Mouse (Mus musculus) limb, embryonic 13.5 days (tissue): ENCODE data around the gene Cox17. TPM values are rescaled to one million over a fixed set of nuclear protein-coding genes. Genes with fewer than 3 reads are reported as not detected.

Experiments used
- ATAC-seq: fragments of 200-750 bp; cut with Nextera tagmentation; 2 replicates; pipeline ENCODE4 v1.8.0; 2017; ENCODE audit warnings: low read depth, moderate number of reproducible peaks, moderate TSS enrichment; ENCODE audit not compliant: low FRiP score
- H3K27ac ChIP-seq: fragments of 300-500 bp; sonication (generic); 2 replicates; pipeline ENCODE4 v1.5.1; 2015; ENCODE audit warnings: inconsistent platforms, mild to moderate bottlenecking, moderate library complexity
- H3K27me3 ChIP-seq: fragments of 300-500 bp; sonication (generic); 2 replicates; pipeline ENCODE4 v1.6.1; 2015; ENCODE audit warnings: mild to moderate bottlenecking, inconsistent platforms
- H3K36me3 ChIP-seq: fragments of 300-500 bp; sonication (generic); 2 replicates; pipeline ENCODE4 v1.6.1; 2015; ENCODE audit warnings: inconsistent platforms, mild to moderate bottlenecking, moderate library complexity
- H3K4me1 ChIP-seq: fragments of 300-500 bp; sonication (generic); 2 replicates; pipeline ENCODE4 v1.6.1; 2015; ENCODE audit warnings: inconsistent platforms
- H3K4me2 ChIP-seq: fragments of 300-500 bp; sonication (generic); replicated peaks from 2 replicates; pipeline ENCODE4 v1.6.1; 2015; ENCODE audit warnings: inconsistent platforms, mild to moderate bottlenecking, moderate library complexity
- H3K4me3 ChIP-seq: fragments of 300-500 bp; sonication (generic); 2 replicates; pipeline ENCODE4 v1.5.1; 2015; ENCODE audit warnings: moderate library complexity, mild to moderate bottlenecking, inconsistent platforms
- H3K9ac ChIP-seq: fragments of 300-500 bp; sonication (generic); 2 replicates; pipeline ENCODE4 v1.6.1; 2015; ENCODE audit warnings: mild to moderate bottlenecking, inconsistent platforms
- H3K9me3 ChIP-seq: fragments of 300-500 bp; sonication (generic); 2 replicates; pipeline ENCODE4 v1.6.1; 2016; ENCODE audit warnings: inconsistent platforms
- WGBS: fragments of 180-500 bp; shearing (Covaris S2); methylation state at CpG from one replicate; pipeline ENCODE4 v1.1.7; 2015; 5-methylcytosine and 5-hydroxymethylcytosine counted together
- polyA plus RNA-seq: library from polyadenylated mRNA; unstranded; fragments of >200 nt; fragmentation: Nextera tagmentation; extraction: Ambion mirVana; gene quantifications from 2 replicates; pipeline ENCODE4 v1.2.1, GENCODE M21; 2015

Gene Cox17
- polyA plus RNA-seq, 1 experiment from 2014 or later, result 98.8 TPM

- no peaks in the 10 kb centered on the region; the same call in 1 of the 2 replicates for H3K9me3 ChIP-seq
- H3K36me3 ChIP-seq, result no peaks in the 10 kb centered on the region
- H3K27me3 ChIP-seq, result no peaks in the 10 kb centered on the region
- WGBS, result 85% methylated on average over 6 of the region's 6 CpGs
- peaks cover 16% of the 10 kb centered on the region for H3K4me1 ChIP-seq
- ATAC-seq, result no peak
- no peak overlapping the region for H3K4me2 ChIP-seq
- H3K27ac ChIP-seq, result no peak overlapping the region
- no peak overlapping the region for H3K4me3 ChIP-seq
- no peak overlapping the region for H3K9ac ChIP-seq
Measured at GRCm38 (mm10) chr16:38401468-38401867, 54.7 kb downstream of the Cox17 start.

Other genes with a start within 250 kb of the Cox17 start
- not detected in 2 replicates for gene Nr1i2, start 52.2 kb upstream of the Cox17 start, polyA plus RNA-seq
- 0.08 and 0.10 TPM in 2 replicates for gene Maats1, start 4.8 kb upstream of the Cox17 start, polyA plus RNA-seq
- not detected in 2 replicates for gene Gm21987, start within 50 bp of the Cox17 start, polyA plus RNA-seq
- 3.3 and 3.5 TPM in 2 replicates for gene Popdc2, start 15.2 kb downstream of the Cox17 start, polyA plus RNA-seq
- gene Pla1a, start 86.2 kb downstream of the Cox17 start, polyA plus RNA-seq, result 0.31 and 0.37 TPM in 2 replicates
- 128 and 137 TPM in 2 replicates for gene Adprh, start 105.7 kb downstream of the Cox17 start, polyA plus RNA-seq
- 0.19 and 0.47 TPM in 2 replicates for gene Cd80, start 108.6 kb downstream of the Cox17 start, polyA plus RNA-seq
- gene Timmdc1, start 175.7 kb downstream of the Cox17 start, polyA plus RNA-seq, result 28.4 and 30.8 TPM in 2 replicates
- gene Poglut1, start 203.3 kb downstream of the Cox17 start, polyA plus RNA-seq, result 78.7 and 79.7 TPM in 2 replicates
- gene Tmem39a, start 211.7 kb downstream of the Cox17 start, polyA plus RNA-seq, result 151 and 160 TPM in 2 replicates